ENCODE assay signal across 9 mouse cellular contexts in the genomic region with DNA sequence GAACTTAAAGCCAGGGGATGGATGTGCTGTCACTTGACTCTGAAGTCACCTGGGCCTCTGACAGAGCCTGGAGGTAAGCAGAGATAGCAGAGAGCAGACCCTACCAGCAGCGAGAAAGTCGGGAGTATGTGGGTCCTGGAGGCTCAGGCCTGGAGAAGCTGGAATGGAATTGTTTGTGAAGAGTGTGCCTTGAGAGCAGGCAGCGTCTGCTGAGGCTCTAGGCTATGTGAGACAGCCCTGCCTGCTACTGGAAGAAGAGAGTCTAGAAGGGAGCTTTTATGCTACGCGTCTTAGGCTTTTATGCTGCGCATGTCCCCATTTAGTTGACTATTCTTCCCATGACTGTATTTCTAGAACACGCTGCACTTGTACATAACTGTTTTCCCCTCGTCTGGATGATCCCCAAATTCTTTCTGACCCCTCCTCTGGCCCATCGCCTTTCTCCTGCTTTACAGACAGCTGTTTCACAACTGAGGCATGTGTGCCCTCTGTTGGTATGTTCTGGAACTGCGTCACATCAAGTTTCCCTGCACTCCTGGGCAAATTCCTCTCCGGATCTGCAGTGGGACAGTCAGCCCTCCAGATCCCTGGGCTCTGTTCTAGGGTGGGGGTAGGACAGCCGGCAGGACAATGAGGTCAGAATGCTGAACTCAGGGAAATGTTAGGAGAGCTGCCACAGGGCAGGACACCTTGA. TPM values are rescaled to one million over a fixed set of nuclear protein-coding genes. Genes with fewer than 3 reads are reported as not detected.
DNase-seq lines count a peak whose midpoint lies in the region; ATAC-seq and TF ChIP-seq lines count a peak whose summit lies in the region.
"Had no signal": no experiment of that assay in that cellular context is flagged by ENCODE, and none has a peak within 500 bp of the region (broad histone marks: within the 10 kb centered on the region; RNA-seq: fewer than 3 reads in every experiment).

No protein-coding gene starts in this region.

- no peak overlapping the region for H3K27ac ChIP-seq in cerebellum, adult 2 months (ENCODE audit: insufficient read depth, low read length)
- no peak overlapping the region for H3K27ac ChIP-seq in hindbrain, embryonic 12.5 days

- H3K4me3 ChIP-seq in cerebellum, adult 2 months (replicated peaks; ENCODE audit: insufficient read depth, low read depth, low read length), result no peak overlapping the region
- H3K4me3 ChIP-seq in hindbrain, embryonic 12.5 days, result no peak overlapping the region

- no peaks in the 10 kb centered on the region for H3K36me3 ChIP-seq in hindbrain, embryonic 12.5 days

- H3K27me3 ChIP-seq in cerebellum, adult 2 months (ENCODE audit: control insufficient read depth, insufficient read depth, low read length), result no peaks in the 10 kb centered on the region
- H3K27me3 ChIP-seq in hindbrain, embryonic 12.5 days, result no peaks in the 10 kb centered on the region

- WGBS in cerebellum, adult 2 months, result 25% methylated on average over 12 of the region's 12 CpGs
- 30% methylated on average over 12 of the region's 12 CpGs for WGBS in hindbrain, embryonic 12.5 days

- no peak overlapping the region for H3K9ac ChIP-seq in hindbrain, embryonic 12.5 days

- H3K4me1 ChIP-seq in cerebellum, adult 2 months (ENCODE audit: control insufficient read depth, insufficient read depth, low read length), result 0 out of 2 replicates have a peak, but pooled peaks cover 5% of the 10 kb centered on the region
- H3K4me1 ChIP-seq in hindbrain, embryonic 12.5 days, result peaks cover 9% of the 10 kb centered on the region

- no peak overlapping the region for H3K4me2 ChIP-seq in hindbrain, embryonic 12.5 days (replicated peaks)

- peak; percentile 91 for TF ChIP-seq CTCF in cerebellum, adult 2 months (IDR thresholded peaks at IDR 0.05; ENCODE audit: borderline replicate concordance, insufficient read depth, low read depth, low read length)

- peak; percentile 70 for ATAC-seq in hindbrain, embryonic 12.5 days (ENCODE audit: low FRiP score)
- ATAC-seq in inflammation-experienced regulatory T-cells, adult 6 months, result no peak

- no peaks in the 10 kb centered on the region for H3K9me3 ChIP-seq in hindbrain, embryonic 12.5 days (replicated peaks)

- no peak for TF ChIP-seq POLR2A in cerebellum, adult 2 months (IDR thresholded peaks at IDR 0.05; ENCODE audit: borderline replicate concordance, insufficient read depth, low read length)

- peak; percentile 80 for DNase-seq in R1 (ENCODE audit: low read depth, low spot score)
- DNase-seq in cerebellum, adult 2 months, result peak; percentile 65 to 84
- DNase-seq in forelimb bud, embryonic 11.5 days (ENCODE audit: low read depth, low spot score), result peak; percentile 86
- DNase-seq in layer of hippocampus, adult 9-11 months, result peak; percentile 41
- peak; percentile 28 for DNase-seq in lung, postnatal 25 days (ENCODE audit: low spot score)
- peak; percentile 67 to 84 for DNase-seq in right cerebral cortex, postnatal 10 days (ENCODE audit: low spot score in 2 of 2)

RNA-seq across cellular contexts. Expression of a gene that starts 24.2 kb away (rescaled TPM):
- 0.03 TPM in 1 of 2 replicates, not detected in the other for polyA plus RNA-seq in cerebellum, adult 2 months (2012; rRNA removed)
- 0.30 and 0.36 TPM in 2 replicates for polyA plus RNA-seq in hindbrain, embryonic 12.5 days (2016; fragmentation: Nextera tagmentation; extraction: Ambion mirVana)
- not detected for polyA plus RNA-seq in inflammation-experienced regulatory T-cells, adult 6 months (2017; shearing (Covaris generic))
- polyA plus RNA-seq: liver, embryonic 16.5 days had no signal

Comparison
In these comparisons a context has a peak if more than half of its experiments do, and no peak if none do; other contexts are left out.
1. DNase-seq: peak in every context shown above with its lines; median percentile 86 in forelimb bud, embryonic 11.5 days; 80 in R1; 76 in right cerebral cortex, postnatal 10 days; 74 in cerebellum, adult 2 months; 41 in layer of hippocampus, adult 9-11 months; 28 in lung, postnatal 25 days.